Mouse (Mus musculus) lung, embryonic 14.5 days (tissue): Measurements from ENCODE around the gene Pcdh11x. TPM values are rescaled to one million over a fixed set of nuclear protein-coding genes. Genes with fewer than 3 reads are reported as not detected.
"Not testable (repeated sequence)": the region's sequence is repeated elsewhere in the genome, so short reads cannot be mapped to it uniquely, and the experiment has no call there.

Source experiments
- ATAC-seq: fragments of 200-750 bp; cut with Nextera tagmentation; 2 replicates; pipeline ENCODE4 v1.8.0; 2017; ENCODE audit warnings: mild to moderate bottlenecking, moderate TSS enrichment, moderate library complexity; ENCODE audit not compliant: insufficient read depth
- DNase-seq: peaks from one replicate; pipeline ENCODE4 v3.0.0-alpha.2; 2015
- H3K27ac ChIP-seq: fragments of 300-500 bp; sonication (generic); 2 replicates; pipeline ENCODE4 v1.5.1; 2014; ENCODE audit warnings: low read depth, mild to moderate bottlenecking, moderate library complexity
- H3K27me3 ChIP-seq: fragments of 300-500 bp; sonication (generic); 2 replicates; pipeline ENCODE4 v1.6.1; 2014; ENCODE audit warnings: low read length, control low read depth; ENCODE audit not compliant: insufficient read depth
- H3K36me3 ChIP-seq: fragments of 300-500 bp; sonication (generic); 2 replicates; pipeline ENCODE4 v1.6.1; 2014; ENCODE audit warnings: control low read depth; ENCODE audit not compliant: insufficient read depth
- H3K4me1 ChIP-seq: fragments of 300-500 bp; sonication (generic); 2 replicates; pipeline ENCODE4 v1.6.1; 2014; ENCODE audit warnings: antibody characterized with exemption, control low read depth; ENCODE audit not compliant: insufficient read depth
- H3K4me2 ChIP-seq: fragments of 300-500 bp; sonication (generic); 2 replicates; pipeline ENCODE4 v1.6.1; 2014; ENCODE audit warnings: mild to moderate bottlenecking
- H3K4me3 ChIP-seq: fragments of 300-500 bp; sonication (generic); 2 replicates; pipeline ENCODE4 v1.5.1; 2014; ENCODE audit warnings: low read depth, low read length
- H3K9ac ChIP-seq: fragments of 300-500 bp; sonication (generic); 2 replicates; pipeline ENCODE4 v1.6.1; 2014
- H3K9me3 ChIP-seq: fragments of 300-500 bp; sonication (generic); 2 replicates; pipeline ENCODE4 v1.6.1; 2016; ENCODE audit warnings: low read depth, low read length, control low read depth
- CTCF ChIP-seq: IDR thresholded peaks from 2 replicates; pipeline ENCODE4 v1.5.1; 2016; ENCODE audit warnings: antibody characterized with exemption, low read depth
- WGBS: fragments of 180-500 bp; shearing (Covaris S2); extraction: QIAGEN DNeasy Blood & Tissue Kit; methylation state at CpG from one replicate; pipeline ENCODE4 v1.1.7; 2014; 5-methylcytosine and 5-hydroxymethylcytosine counted together
- polyA plus RNA-seq: library from polyadenylated mRNA; unstranded; fragments of >200 nt; fragmentation: Nextera tagmentation; extraction: Ambion mirVana; gene quantifications from 2 replicates; pipeline ENCODE4 v1.2.1, GENCODE M21; 2014

Pcdh11x gene
- polyA plus RNA-seq, 1 experiment from 2014 or later = 5.8 TPM

DNA sequence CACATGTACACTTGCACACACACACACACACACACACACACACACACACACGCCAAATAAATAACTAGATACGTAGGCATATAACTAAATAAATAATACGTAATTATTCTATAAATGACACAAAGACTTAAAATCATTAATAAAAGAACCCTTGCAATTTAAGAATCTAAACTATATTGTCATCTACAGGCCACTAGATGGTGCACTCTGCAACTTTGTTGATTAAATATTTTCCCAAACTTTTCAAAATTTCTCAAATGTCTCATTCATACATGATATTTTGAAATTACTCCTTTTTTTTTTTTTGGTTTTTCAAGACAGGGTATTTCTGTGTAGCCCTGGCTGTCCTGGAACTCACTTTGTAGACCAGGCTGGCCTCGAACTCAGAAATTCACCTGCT, 328.4 kb downstream of the Pcdh11x start:
- no peak for TF ChIP-seq CTCF
- Histone ChIP-seq H3K27me3 (no peaks in the 10 kb centered on the region), H3K9me3 (no peaks in the 10 kb centered on the region), H3K36me3 (no peaks in the 10 kb centered on the region), H3K4me3 (no peak overlapping the region), H3K4me2 (no peak overlapping the region), H3K4me1 (no peaks in the 10 kb centered on the region), H3K9ac (no peak overlapping the region), H3K27ac (no peak overlapping the region)
- DNase-seq = peak; percentile 2
- WGBS = 53% methylated on average over 4 of the region's 4 CpGs
- ATAC-seq = no peak

DNA sequence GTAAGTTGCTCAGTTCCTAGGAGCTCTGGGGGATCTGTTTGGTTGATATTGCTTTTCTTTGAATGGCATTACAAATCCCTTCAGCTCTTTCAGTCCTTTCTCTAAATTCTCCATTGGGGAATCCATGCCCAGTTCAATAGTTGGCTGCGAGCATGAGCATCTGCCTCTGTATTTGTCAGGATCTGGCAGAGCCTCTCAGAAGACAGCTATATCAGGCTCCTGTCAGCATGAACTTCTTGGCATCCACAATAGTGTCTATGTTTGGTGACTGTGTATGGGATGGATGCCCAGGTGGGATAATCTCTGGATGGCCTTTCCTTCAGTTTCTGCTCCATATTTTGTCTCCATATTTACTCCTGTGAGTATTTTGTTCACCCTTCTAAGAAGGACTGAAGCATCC, 380.2 kb downstream of the Pcdh11x start:
- H3K4me2 ChIP-seq, H3K36me3 ChIP-seq, H3K27me3 ChIP-seq, H3K27ac ChIP-seq, H3K4me1 ChIP-seq, H3K9ac ChIP-seq, ATAC-seq, H3K9me3 ChIP-seq, DNase-seq, H3K4me3 ChIP-seq: not testable (repeated sequence)
- 90% methylated on average over 1 of the region's 1 CpGs for WGBS

DNA sequence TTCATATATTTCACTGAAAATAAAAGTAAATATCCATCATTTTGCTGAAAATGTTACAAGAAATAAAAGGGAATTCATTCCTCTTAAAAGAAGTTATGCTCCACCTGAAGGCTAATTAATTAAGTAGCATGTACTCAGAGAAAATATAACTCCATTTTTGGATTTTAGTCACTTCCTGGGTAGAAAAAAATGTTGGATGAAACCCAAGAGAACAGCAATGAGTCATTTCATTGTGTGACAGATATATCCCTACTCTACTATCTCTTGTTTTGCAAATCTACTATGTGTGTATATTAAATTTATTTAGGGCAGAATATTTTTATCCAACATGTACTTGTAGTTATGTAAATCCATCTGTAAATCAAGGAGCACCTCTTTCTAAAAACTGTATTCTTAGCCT, 444.1 kb downstream of the Pcdh11x start:
- H3K36me3 ChIP-seq = no peaks in the 10 kb centered on the region

DNA sequence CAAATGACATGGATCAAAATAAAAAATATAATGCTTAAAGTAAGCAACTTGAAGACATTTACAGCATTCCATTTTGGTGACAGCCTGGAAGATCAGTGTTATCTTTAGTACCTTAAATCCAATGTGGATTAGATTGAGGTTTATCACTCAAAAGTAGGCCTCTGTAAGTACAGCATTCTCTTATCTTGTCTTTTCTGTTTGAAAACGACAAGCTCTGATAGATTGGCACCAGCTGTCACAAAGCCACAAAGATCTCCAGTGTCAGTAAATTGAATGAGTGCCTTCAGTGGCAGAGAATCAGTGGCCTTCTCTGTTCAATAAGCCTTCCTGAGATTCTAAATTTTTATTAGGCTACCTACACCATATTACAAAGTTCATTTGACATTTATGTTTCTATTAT, 445.7 kb downstream of the Pcdh11x start:
- ATAC-seq (no peak), DNase-seq (no peak)
- H3K9ac ChIP-seq = no peak overlapping the region
- no peaks in the 10 kb centered on the region for H3K27me3 ChIP-seq
- no peaks in the 10 kb centered on the region for H3K36me3 ChIP-seq
- 14% methylated on average over 1 of the region's 1 CpGs for WGBS
- H3K9me3 ChIP-seq = no peaks in the 10 kb centered on the region
- H3K4me1 ChIP-seq = no peaks in the 10 kb centered on the region
- no peak for TF ChIP-seq CTCF
- no peak overlapping the region for H3K27ac ChIP-seq
- no peak overlapping the region for H3K4me2 ChIP-seq
- H3K4me3 ChIP-seq = no peak overlapping the region

More for the DNA sequence above, 444.1 kb downstream of the Pcdh11x start:
- ATAC-seq (no peak), DNase-seq (no peak)
- Histone ChIP-seq H3K9me3 (no peaks in the 10 kb centered on the region), H3K27me3 (no peaks in the 10 kb centered on the region), H3K27ac (no peak overlapping the region), H3K4me1 (no peaks in the 10 kb centered on the region), H3K4me2 (no peak overlapping the region), H3K9ac (no peak overlapping the region), H3K4me3 (no peak overlapping the region)
- no peak for TF ChIP-seq CTCF

DNA sequence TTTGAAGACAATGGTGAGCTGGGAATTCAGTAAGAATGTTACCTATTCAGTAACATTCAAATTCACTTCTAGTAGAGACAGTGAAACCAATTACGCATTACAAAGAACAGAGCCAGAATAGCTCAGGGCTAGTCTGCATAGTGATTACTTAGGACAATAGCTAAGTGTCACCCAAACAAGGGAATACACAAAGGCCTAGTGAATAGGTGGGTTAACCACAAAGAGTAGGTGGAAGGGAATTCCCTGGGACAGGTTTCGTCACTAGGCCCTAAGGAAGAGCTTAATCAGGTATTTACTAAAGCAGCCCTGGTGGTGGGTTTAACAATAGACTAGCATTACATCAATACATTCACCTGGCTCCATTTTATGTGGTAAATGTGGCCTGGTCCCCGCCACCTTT, 654.5 kb downstream of the Pcdh11x start:
- no peaks in the 10 kb centered on the region for H3K4me1 ChIP-seq
- ATAC-seq (no peak), DNase-seq (no peak)
- H3K27ac ChIP-seq = no peak overlapping the region
- H3K36me3 ChIP-seq = no peaks in the 10 kb centered on the region
- no peak overlapping the region for H3K4me3 ChIP-seq
- 86% methylated on average over 3 of the region's 3 CpGs for WGBS
- no peak overlapping the region for H3K4me2 ChIP-seq
- H3K9ac ChIP-seq = no peak overlapping the region
- no peak for TF ChIP-seq CTCF
- no peaks in the 10 kb centered on the region for H3K9me3 ChIP-seq
- H3K27me3 ChIP-seq = no peaks in the 10 kb centered on the region

Other genes with a start within 250 kb of the Pcdh11x start
- gene H2afb3, start 22.8 kb downstream of the Pcdh11x start, polyA plus RNA-seq = not detected in 2 replicates